Mouse (Mus musculus) T-helper 17 cell (primary cell): ENCODE data around the gene Nxph4.

Experiments
- in situ Hi-C, 2 experiments: fragments of 300-600 bp; cut with MboI, MseI; formaldehyde crosslinking; loops; 1 replicate in 1 of 2; 2 replicates in 1 of 2; pipeline ENCODE4 v1.15.1; 2025; ENCODE audit warnings: high pct_unique_total_duplicates in 2 of 2

Nxph4 gene

DNA sequence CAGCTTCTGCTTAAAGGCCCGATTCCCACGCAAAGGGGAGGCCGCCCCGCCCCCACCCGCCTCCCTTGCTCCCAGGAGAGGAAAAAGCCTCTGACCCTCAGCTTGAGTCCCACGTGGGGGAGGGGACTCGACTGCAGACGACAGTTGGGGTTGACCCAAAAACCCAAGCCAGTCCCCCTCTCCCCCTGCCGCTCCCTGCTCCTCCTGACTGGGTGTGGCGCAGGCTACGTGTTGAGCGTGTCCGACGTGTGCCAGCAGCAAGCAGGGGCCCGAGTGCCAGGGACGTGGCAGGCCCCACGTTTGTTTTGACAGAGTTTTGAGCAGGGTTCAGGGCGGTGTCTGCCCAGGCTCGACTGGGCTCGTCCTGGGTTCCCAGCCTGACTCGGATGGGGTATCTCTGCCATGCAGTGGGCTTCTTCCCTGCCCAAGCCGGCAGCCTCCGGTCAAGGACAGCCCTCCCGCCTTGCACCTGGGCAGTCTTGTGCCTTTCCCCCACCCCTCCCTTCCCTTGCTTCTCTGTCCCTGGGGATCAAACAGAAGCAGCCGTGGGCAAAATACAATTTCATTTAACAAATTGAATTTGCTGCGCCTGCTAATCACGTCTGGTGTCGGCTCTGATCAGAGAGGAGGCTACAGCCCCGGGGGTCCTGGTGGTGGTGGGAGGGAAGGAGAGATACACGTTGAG is 17.6 kb downstream of the Nxph4 start:
- in situ Hi-C loops = no loop called here

- in situ Hi-C loops = no loop called here
These were observed 18.3 kb downstream of the Nxph4 start for GRCm38 (mm10) chr10:127515983-127516459.

- in situ Hi-C loops = no loop called here
These were observed 18.9 kb downstream of the Nxph4 start for GRCm38 (mm10) chr10:127515271-127515982.

DNA sequence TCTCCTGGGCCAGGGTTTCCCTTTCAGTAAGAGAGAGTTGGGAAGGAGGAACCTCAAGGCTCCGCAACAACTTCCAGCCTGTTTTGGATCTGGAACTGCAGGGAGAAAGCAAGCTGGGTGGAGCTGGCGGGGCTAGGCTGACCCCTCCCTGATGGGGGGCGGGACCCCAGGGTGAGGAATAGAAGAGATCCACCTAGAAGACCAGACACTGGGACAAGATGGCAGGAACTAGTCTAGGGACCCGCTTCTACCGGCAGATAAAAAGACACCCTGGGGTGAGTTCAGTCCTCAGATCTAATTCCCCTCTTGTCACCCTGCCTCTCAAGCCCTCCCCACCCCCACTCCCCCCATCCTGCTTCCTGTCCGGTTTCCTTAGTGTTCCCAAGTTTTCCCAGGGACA is 19.6 kb downstream of the Nxph4 start, which contains the start of gene Ndufa4l2:
TSS of gene Ndufa4l2 (plus strand) at position 204 of the 400 bp plus-strand sequence.
- in situ Hi-C loops = no loop called here

GRCm38 (mm10) chr10:127514111-127514698 is 20.2 kb downstream of the Nxph4 start:
- in situ Hi-C loops = no loop called here

- in situ Hi-C loops = no loop called here
These were observed 20.8 kb downstream of the Nxph4 start for GRCm38 (mm10) chr10:127513501-127514091.

GRCm38 (mm10) chr10:127512813-127513212 is 21.5 kb downstream of the Nxph4 start:
- in situ Hi-C loops = no loop called here

DNA sequence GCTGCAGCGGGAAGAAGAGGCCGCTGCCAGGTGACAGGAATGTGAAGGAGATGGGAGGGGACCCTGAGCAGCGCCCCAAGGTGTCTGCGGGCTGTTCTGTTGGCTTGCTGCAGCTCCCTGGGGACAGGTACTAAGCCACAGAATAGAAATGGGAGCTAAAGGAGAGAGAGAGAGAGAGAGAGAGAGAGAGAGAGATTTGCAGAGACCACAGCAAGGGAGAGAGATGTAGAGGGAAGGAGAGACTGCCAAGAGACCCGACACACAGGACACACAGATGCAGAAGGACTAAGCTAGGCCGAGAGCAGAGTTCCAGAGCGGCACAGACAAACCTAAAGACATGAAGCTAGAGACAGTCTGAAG is 22.1 kb downstream of the Nxph4 start:
- in situ Hi-C loops = no loop called here

- in situ Hi-C loops = no loop called here
These were observed 22.6 kb downstream of the Nxph4 start for GRCm38 (mm10) chr10:127511634-127512306.

DNA sequence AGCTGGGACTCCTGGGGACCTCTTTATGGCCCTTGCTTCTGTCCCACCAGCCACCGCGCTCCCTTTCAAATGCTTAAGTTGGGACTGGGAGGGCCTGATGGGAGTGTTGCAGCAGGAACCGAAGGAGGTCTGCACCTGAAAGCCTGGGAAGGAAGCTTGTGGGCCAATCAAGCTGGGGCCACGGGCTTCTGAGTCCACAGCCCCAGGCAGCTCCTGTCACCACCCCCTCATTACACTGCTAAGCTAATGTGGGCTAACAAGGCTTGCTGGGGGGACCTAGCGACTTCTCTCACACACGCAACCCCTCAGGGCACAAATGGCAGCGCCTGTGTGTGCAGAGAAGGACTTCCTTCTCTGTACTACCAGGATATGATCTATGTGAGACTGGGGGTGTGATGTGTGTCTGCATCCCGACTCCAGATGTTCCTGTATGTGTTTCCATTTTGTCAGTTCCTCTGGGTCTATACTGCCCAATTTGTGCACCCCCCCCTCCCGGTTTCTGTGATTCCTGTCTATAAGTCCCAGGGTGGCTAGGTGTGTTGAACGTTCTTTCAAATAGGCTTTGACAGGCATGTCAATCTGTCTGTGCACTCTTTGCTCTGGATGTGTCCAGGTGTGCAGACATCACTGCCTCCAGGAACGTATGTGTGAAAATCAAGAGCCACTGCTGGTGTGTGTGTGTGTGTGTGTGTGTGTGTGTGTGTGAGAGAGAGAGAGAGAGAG is 23.3 kb downstream of the Nxph4 start:
- in situ Hi-C loops = no loop called here

GRCm38 (mm10) chr10:127509837-127510701 is 24.3 kb downstream of the Nxph4 start:
- in situ Hi-C loops = loop anchor here (5.0 kb wide), 1 partner anchor 32 kb away; no protein-coding TSS in a partner anchor

- in situ Hi-C loops = loop anchor here (5.0 kb wide), 1 partner anchor 33 kb away; no protein-coding TSS in a partner anchor
These were observed 25.1 kb downstream of the Nxph4 start for GRCm38 (mm10) chr10:127509051-127509836.

- in situ Hi-C loops = loop anchor here (5.0 kb wide), 1 partner anchor 34 kb away; no protein-coding TSS in a partner anchor
These were observed 26.1 kb downstream of the Nxph4 start for GRCm38 (mm10) chr10:127508239-127508638.

GRCm38 (mm10) chr10:127500894-127501893 is 33.2 kb downstream of the Nxph4 start, which contains the start of gene Stac3:
Gene Stac3 (plus strand): TSS chr10:127501686.
- in situ Hi-C loops = no loop called here

DNA sequence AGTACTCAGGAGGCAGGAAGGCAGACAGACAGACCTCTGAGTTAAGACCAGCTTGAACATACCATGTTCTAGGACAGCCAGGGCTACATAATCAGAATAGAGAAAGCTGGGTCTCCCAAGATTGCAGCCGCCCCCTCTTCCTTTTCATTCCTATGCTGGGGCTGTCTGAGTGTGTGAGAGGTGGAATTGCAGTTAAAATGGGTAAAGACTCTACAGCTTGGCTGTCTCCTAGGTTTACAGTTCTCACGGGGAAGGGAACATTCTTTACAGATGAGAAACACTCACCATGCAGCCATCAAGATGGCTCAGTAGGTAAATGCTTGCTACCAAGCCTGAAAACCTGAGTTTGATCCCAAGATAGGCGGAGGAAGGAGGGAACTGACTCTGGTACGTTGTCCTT is 34.3 kb downstream of the Nxph4 start:
- in situ Hi-C loops = no loop called here

GRCm38 (mm10) chr10:127499516-127499915 is 34.8 kb downstream of the Nxph4 start:
- in situ Hi-C loops = no loop called here

DNA sequence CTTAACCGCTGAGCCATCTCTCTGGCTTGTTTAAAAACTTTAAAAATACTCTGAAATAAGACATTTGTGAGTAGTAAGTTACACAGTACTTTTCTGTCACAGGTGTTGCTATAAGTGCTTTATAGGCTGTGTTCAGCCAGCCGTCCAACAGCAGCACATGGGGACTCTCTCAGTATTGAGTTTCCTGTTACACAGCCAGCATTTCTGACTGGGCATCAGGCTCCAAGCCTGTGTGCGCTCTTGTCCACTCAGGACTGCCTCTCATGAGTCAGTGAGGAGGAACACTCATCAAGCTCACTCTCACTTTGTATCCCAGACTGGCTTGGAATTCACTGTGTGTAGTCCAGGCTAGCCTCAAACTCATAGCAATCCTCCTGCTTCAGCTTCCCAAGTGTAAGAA is 38.2 kb downstream of the Nxph4 start:
- in situ Hi-C loops = no loop called here

DNA sequence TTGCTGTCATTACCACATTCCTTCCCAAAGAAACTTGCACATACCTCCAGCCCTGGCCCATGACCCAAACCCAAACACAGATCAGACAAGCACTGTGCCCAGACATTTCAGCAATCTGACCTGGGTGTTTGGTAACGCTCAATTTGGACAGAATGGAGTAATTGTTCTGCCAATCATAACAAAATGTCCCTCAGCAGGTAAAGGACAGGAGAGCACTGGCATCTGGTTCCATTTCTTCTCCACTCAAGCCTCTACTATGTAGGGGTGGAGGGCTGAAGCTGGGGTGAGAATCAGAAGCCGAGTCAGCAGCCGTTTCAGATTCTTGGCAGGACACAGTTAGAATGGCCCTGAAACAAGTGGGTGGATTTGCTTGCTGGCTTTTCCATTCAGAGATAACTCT is 42.2 kb downstream of the Nxph4 start:
- in situ Hi-C loops = no loop called here
